In the genomic region with DNA sequence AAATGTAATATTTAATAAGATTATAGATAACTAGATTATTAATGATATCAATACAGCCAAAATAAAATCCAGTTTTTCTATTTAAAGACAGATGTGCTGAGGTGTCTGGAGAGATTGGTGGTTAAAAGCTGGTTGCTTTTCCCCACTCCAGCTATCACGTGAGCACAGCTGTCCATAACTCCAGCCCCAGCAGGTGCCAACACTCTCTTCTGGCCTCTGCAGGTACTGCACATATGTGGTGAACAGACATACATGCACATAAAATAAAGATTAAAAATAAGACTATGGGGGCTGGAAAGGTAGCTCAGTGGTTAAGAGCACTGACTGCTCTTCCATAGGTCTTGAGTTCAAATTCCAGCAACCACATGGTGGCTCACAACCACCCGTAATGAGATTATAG, we compare ENCODE assay signal across 22 mouse cellular contexts.
"Had no signal": no experiment of that assay in that cellular context is flagged by ENCODE, and none has a peak within 500 bp of the region (broad histone marks: within the 10 kb centered on the region; RNA-seq: fewer than 3 reads in every experiment).

No protein-coding gene starts in this region.

- DNase-seq: gastrocnemius, postnatal 14 days; gastrocnemius, postnatal 36 days; heart, adult 11 months; heart, adult 2 months; heart, postnatal 14 days; heart, postnatal 36 days; kidney, adult 18-20 months; kidney, adult 8-10 months; kidney, postnatal 10 days; kidney, postnatal 25 days; kidney, postnatal 4 days had no signal

- H3K27me3 ChIP-seq: heart, embryonic 13.5 days; heart, embryonic 15.5 days; hindbrain, embryonic 13.5 days; hindbrain, embryonic 15.5 days; limb, embryonic 12.5 days had no signal

- H3K9me3 ChIP-seq: heart, embryonic 13.5 days; heart, embryonic 15.5 days; hindbrain, embryonic 13.5 days; hindbrain, embryonic 15.5 days; limb, embryonic 10.5 days; limb, embryonic 12.5 days had no signal

- ATAC-seq: hindbrain, postnatal 0 days; intestine, embryonic 16.5 days had no signal

- H3K9ac ChIP-seq: heart, embryonic 13.5 days; heart, embryonic 15.5 days; hindbrain, embryonic 13.5 days; hindbrain, embryonic 15.5 days; limb, embryonic 12.5 days had no signal

- H3K4me2 ChIP-seq: heart, embryonic 11.5 days; heart, embryonic 13.5 days; heart, embryonic 15.5 days; hindbrain, embryonic 13.5 days; hindbrain, embryonic 15.5 days; limb, embryonic 12.5 days had no signal

- H3K4me1 ChIP-seq: heart, embryonic 13.5 days; heart, embryonic 15.5 days; limb, embryonic 10.5 days; limb, embryonic 12.5 days had no signal

- H3K27ac ChIP-seq: heart, adult 2 months; heart, embryonic 13.5 days; heart, embryonic 15.5 days; hindbrain, embryonic 13.5 days; hindbrain, embryonic 15.5 days; hindbrain, postnatal 0 days; layer of hippocampus, adult 2 months; left cerebral cortex, adult 2 months; limb, embryonic 10.5 days; limb, embryonic 12.5 days had no signal

- H3K4me3 ChIP-seq: heart, adult 2 months; heart, embryonic 13.5 days; heart, embryonic 15.5 days; hindbrain, embryonic 13.5 days; hindbrain, embryonic 15.5 days; layer of hippocampus, adult 2 months; left cerebral cortex, adult 2 months; limb, embryonic 10.5 days; limb, embryonic 12.5 days had no signal
